Mouse (Mus musculus): ENCODE data around the gene Rapgef2. TPM values are rescaled to one million over a fixed set of nuclear protein-coding genes. Genes with fewer than 3 reads are reported as not detected.

Rapgef2 gene
- polyA plus RNA-seq, 1 experiment from 2014 or later: 4.4 TPM

DNA sequence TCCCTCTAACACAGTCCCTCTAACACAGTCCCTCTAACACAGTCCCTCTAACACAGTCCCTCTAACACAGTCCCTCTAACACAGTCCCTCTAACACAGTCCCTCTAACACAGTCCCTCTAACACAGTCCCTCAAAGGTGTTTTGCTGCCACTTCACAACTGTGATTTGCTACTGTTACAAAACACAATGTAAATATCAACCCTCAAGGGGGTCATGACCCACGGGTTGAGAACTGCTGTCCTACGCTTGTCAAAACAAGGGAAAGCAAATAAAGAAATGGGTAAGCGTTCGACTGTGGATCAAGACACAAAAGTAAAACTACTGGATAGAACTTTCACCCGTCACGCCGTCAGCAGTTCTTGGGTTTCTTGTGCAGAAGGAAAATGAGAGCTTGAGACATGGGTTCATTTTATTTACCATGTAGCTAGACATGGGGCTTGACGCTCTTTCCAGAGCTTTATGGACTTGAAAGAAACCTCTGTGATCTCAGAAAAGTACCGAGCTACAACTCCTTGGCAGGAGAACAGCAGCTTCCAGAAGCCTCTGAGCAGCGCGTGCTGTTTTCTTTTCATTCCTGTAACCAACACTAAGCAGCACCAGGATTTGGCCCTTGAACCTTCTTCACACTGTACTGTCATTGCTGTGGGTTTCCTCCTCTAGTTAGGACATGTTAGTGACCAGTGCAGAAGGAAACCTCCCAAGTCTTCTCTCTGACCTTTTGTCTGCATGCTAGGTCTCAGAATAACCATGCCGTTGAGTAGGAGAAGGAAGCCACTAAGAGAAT lies 43.2 kb downstream of the Rapgef2 start:
- no peak overlapping the region for H3K4me3 ChIP-seq (replicated peaks)
- WGBS: 55% methylated on average over 12 of the region's 12 CpGs
- no peak for ATAC-seq

DNA sequence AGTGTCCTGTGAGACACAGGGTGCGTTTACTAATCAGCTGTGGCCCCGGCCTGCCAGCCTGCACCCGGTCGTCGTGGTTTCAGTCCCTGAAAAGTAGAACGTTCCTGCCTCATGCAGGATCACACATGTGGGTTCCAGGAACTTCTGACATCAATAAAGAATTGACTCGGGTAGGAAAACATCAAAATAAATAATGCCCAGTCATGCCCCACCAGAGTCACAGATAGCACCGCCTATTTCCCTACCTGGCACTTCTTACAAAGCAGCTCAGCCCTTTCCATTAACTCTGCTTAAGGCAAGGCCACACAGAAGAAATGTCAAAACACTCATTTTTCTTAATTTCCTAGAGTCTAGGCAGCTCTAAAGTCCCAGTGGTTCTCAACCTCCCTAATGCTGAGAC lies 44.0 kb downstream of the Rapgef2 start:
- H3K36me3 ChIP-seq: no peaks in the 10 kb centered on the region
- H3K4me2 ChIP-seq (replicated peaks): no peak overlapping the region
- WGBS: 61% methylated on average over 8 of the region's 8 CpGs
- 0 out of 2 replicates have a peak, but pooled peaks cover 4% of the 10 kb centered on the region for H3K4me1 ChIP-seq (replicated peaks)
- H3K27ac ChIP-seq: no peak overlapping the region
- H3K9ac ChIP-seq: no peak overlapping the region
- H3K4me3 ChIP-seq (replicated peaks): no peak overlapping the region
- no peaks in the 10 kb centered on the region for H3K9me3 ChIP-seq
- H3K27me3 ChIP-seq (replicated peaks): no peaks in the 10 kb centered on the region
- ATAC-seq: no peak

More for the DNA sequence above, 43.2 kb downstream of the Rapgef2 start:
- Histone ChIP-seq H3K4me2 (replicated peaks) (no peak overlapping the region), H3K36me3 (no peaks in the 10 kb centered on the region), H3K27me3 (replicated peaks) (no peaks in the 10 kb centered on the region), H3K9ac (no peak overlapping the region), H3K9me3 (no peaks in the 10 kb centered on the region), H3K4me1 (replicated peaks) (no peaks in the 10 kb centered on the region), H3K27ac (no peak overlapping the region)

DNA sequence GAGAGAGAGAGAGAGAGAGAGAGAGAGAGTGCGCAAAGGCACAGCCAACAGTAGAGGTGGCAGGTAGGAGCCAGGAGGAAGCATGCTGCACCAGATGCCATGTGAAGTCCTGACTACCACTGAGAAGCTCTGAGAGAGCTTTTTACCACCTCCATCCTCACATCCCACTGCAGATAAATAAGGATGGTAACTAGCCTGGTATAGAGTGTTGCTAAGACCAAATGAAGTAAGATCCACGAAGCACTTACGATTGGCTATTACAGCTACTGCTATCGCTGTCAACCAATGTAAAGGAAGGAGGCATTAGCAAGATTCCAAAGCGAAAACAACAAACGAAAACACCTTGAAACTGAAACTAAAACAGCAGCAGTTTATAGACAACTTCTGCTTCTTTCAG lies 47.3 kb downstream of the Rapgef2 start:
- no peak for ATAC-seq
- Histone ChIP-seq H3K4me1 (replicated peaks) (0 out of 2 replicates have a peak, but pooled peaks cover 4% of the 10 kb centered on the region), H3K4me3 (replicated peaks) (no peak overlapping the region), H3K9ac (no peak overlapping the region), H3K27ac (no peak overlapping the region), H3K36me3 (no peaks in the 10 kb centered on the region), H3K27me3 (replicated peaks) (no peaks in the 10 kb centered on the region), H3K4me2 (replicated peaks) (no peak overlapping the region), H3K9me3 (no peaks in the 10 kb centered on the region)
- WGBS: 88% methylated on average over 6 of the region's 6 CpGs

DNA sequence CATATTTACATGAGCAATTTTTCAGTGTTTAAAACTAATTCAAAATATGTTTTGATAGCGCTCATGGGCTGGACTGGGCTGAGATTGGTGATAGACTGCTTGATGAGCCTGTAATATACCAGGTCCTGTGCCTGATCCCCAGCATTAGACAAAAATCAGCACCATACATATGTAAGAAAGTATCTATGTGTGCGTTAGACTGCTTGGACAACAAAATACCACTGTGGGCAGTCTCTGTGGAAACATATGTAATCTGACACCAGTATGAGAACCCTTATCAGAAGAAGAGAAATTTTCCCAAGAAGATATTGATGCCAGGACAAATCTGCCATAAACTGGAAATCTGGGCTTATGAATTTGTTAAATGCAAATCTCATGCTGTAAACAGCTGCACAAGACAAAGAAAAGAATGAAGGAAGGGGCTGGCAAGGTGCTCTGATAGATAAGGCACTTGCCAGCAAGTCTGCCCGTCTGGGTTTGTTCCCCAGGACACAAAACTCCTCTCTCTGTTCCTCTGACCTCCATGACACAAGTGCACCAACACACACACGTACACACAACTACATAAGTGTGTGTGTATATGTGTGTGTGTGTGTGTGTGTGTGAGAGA lies 47.8 kb downstream of the Rapgef2 start:
- no peak overlapping the region for H3K27ac ChIP-seq
- H3K9me3 ChIP-seq: no peaks in the 10 kb centered on the region
- H3K4me1 ChIP-seq (replicated peaks): 0 out of 2 replicates have a peak, but pooled peaks cover 4% of the 10 kb centered on the region
- H3K4me3 ChIP-seq (replicated peaks): no peak overlapping the region
- H3K4me2 ChIP-seq (replicated peaks): no peak overlapping the region
- 64% methylated on average over 4 of the region's 4 CpGs for WGBS
- H3K27me3 ChIP-seq (replicated peaks): no peaks in the 10 kb centered on the region
- no peak for ATAC-seq
- H3K9ac ChIP-seq: no peak overlapping the region
- no peaks in the 10 kb centered on the region for H3K36me3 ChIP-seq

DNA sequence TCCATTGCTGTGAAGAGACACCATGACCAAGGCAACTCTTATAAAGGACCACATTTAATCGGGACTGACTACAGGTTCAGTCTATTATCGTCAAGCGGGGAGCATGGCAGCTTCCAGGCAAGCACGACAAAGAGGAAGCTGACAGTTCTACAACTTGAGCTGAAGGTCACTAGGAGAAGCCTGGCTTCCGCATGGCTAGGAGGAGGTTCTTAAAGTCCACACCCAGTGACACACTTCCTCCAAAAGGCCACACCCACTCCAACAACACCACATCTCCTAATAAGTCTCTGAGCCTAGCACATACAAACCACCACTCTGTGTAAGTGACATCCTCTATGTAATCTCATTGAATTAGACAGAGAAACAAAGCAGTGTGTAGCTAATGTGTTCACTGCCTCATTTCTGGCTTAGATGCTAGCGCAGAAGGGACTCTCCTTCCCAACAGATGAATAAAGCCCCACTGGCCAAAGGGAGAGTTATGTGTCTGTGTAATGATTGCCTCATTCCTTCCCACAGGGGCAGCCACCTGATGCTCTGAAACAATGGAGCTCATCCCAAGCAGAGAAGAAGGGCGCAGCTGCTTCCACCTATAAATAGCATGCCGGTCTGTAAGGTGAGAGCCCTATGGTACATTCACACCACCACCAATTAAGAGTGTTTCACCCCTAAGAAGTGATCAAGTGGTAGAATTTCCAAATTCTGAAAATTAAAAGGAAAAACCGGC lies 48.5 kb downstream of the Rapgef2 start:
- H3K27ac ChIP-seq: no peak overlapping the region

DNA sequence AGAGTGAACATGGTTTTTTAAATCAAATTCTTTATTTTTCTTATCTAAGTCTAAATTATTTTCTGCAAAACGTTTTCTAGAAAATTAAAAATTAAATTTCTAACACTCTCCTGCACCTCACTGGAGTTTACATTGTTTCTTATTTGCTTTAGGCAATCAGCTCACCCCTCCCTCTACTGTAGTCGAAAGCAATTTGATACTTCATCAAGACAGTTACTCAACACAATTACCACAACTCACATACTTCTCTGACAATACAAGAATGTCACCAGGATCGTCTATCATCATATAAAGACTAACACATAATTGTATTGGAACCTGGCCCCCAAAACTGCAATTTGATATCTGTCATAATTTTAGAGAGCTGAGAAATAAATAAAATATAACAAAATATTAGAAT lies 51.8 kb downstream of the Rapgef2 start:
- H3K27me3 ChIP-seq (replicated peaks): no peaks in the 10 kb centered on the region
- no peaks in the 10 kb centered on the region for H3K9me3 ChIP-seq
- H3K27ac ChIP-seq: no peak overlapping the region
- no peak overlapping the region for H3K4me2 ChIP-seq (replicated peaks)
- H3K36me3 ChIP-seq: no peaks in the 10 kb centered on the region
- no peak for ATAC-seq
- H3K4me1 ChIP-seq (replicated peaks): 0 out of 2 replicates have a peak, but pooled peaks cover 4% of the 10 kb centered on the region
- no peak overlapping the region for H3K9ac ChIP-seq
- H3K4me3 ChIP-seq (replicated peaks): no peak overlapping the region
- WGBS: 58% methylated on average over 3 of the region's 3 CpGs

More for the DNA sequence above, 48.5 kb downstream of the Rapgef2 start:
- 0 out of 2 replicates have a peak, but pooled peaks cover 4% of the 10 kb centered on the region for H3K4me1 ChIP-seq (replicated peaks)
- ATAC-seq: peak; percentile 17; the same call in 1 of the 2 replicates
- no peak overlapping the region for H3K4me3 ChIP-seq (replicated peaks)
- H3K9ac ChIP-seq: no peak overlapping the region
- H3K4me2 ChIP-seq (replicated peaks): no peak overlapping the region
- H3K27me3 ChIP-seq (replicated peaks): no peaks in the 10 kb centered on the region
- H3K36me3 ChIP-seq: no peaks in the 10 kb centered on the region
- no peaks in the 10 kb centered on the region for H3K9me3 ChIP-seq
- 88% methylated on average over 9 of the region's 9 CpGs for WGBS

GRCm38 (mm10) chr3:79233478-79234415 lies 52.6 kb downstream of the Rapgef2 start:
- Histone ChIP-seq H3K9ac (no peak overlapping the region), H3K27ac (no peak overlapping the region), H3K27me3 (replicated peaks) (no peaks in the 10 kb centered on the region), H3K4me2 (replicated peaks) (no peak overlapping the region), H3K4me1 (replicated peaks) (0 out of 2 replicates have a peak, but pooled peaks cover 4% of the 10 kb centered on the region), H3K9me3 (no peaks in the 10 kb centered on the region), H3K4me3 (replicated peaks) (no peak overlapping the region), H3K36me3 (no peaks in the 10 kb centered on the region)
- ATAC-seq: no peak
- 70% methylated on average over 13 of the region's 13 CpGs for WGBS

DNA sequence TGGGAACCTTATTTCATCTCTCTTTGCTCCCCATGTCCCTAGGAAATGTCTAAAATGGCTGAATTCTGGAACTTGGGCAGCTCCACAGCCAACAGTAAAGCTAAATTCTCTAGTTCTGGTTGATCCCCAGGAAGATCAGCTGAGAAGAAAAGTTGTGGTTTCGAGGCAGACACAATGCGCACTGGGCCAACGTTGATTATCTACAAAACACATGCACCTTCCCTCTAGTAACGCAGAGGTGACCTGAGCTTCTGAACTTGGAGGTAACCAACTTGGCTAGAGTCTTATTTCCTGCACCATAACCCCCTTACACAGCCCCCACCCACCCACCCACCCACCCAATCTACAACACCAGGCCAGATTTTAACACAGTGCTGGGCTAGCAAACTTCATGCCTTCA lies 55.6 kb downstream of the Rapgef2 start:
- Histone ChIP-seq H3K36me3 (no peaks in the 10 kb centered on the region), H3K9me3 (no peaks in the 10 kb centered on the region), H3K27me3 (replicated peaks) (no peaks in the 10 kb centered on the region), H3K4me2 (replicated peaks) (no peak overlapping the region), H3K27ac (no peak overlapping the region), H3K4me1 (replicated peaks) (no peaks in the 10 kb centered on the region), H3K4me3 (replicated peaks) (no peak overlapping the region), H3K9ac (no peak overlapping the region)
- 98% methylated on average over 4 of the region's 4 CpGs for WGBS
- no peak for ATAC-seq

DNA sequence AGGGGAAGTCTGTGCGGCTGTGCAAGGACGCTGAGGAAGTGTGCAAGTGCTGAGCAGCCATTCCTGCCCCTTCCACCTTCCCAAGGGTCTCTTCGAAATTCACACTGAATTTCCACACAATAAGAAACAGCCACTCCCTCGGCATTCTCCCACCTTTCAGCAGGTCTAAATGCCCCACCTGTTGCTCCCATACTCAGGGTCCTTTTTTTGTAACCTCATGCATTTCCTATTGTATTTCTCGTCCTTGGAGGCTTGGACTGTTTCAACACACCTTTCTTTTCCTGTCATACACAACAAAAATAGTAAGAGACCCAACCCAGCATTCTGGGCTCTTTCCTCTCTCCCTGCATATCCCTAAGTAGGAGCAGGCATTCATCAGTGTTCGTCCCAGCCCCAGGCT lies 56.8 kb downstream of the Rapgef2 start:
- H3K36me3 ChIP-seq: no peaks in the 10 kb centered on the region
- WGBS: 69% methylated on average over 6 of the region's 6 CpGs
- no peak overlapping the region for H3K27ac ChIP-seq
- no peak for ATAC-seq
- H3K27me3 ChIP-seq (replicated peaks): no peaks in the 10 kb centered on the region
- H3K4me2 ChIP-seq (replicated peaks): no peak overlapping the region
- no peak overlapping the region for H3K9ac ChIP-seq
- H3K9me3 ChIP-seq: no peaks in the 10 kb centered on the region
- no peaks in the 10 kb centered on the region for H3K4me1 ChIP-seq (replicated peaks)
- H3K4me3 ChIP-seq (replicated peaks): no peak overlapping the region

- Histone ChIP-seq H3K36me3 (no peaks in the 10 kb centered on the region), H3K4me2 (replicated peaks) (no peak overlapping the region), H3K27ac (no peak overlapping the region), H3K9me3 (no peaks in the 10 kb centered on the region), H3K9ac (no peak overlapping the region), H3K4me1 (replicated peaks) (no peaks in the 10 kb centered on the region; the same call in 1 of the 2 replicates), H3K27me3 (replicated peaks) (no peaks in the 10 kb centered on the region), H3K4me3 (replicated peaks) (no peak overlapping the region)
- no peak for ATAC-seq
Observed at GRCm38 (mm10) chr3:79228304-79228703, 58.0 kb downstream of the Rapgef2 start.

DNA sequence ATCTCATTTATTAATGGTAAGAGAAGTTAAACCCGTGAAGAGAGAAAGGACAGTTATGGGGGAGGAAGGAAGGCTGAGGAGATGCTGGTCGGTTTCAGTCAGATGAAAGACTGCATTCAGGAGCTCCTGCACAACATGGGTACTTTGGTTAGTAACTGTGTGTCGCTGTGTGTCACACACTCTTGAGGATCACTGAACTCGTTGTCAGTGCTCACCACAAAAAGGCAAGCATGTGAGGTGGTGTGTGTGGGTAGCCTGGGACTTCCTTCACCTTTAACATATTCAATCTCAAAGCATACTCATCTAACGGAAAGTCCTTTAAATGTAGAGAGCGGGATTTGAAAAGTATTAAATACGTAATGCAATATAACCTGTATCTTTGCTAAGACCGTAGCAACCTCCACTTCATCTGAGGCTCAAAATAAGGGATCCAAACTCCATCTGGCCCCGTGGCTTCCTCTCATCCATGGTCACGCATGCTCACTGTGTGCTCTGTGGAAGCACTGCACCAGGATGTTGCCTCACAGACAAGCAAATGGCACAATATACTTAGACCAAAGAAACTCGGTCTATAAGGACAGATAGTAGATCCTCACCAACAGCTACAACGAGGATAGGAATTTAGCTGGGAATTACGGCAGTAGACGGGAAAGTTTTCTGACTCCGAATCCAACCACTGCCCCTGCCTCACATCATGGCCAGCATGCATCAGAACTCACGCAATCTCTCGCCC lies 58.8 kb downstream of the Rapgef2 start:
- Histone ChIP-seq H3K27ac (no peak overlapping the region), H3K27me3 (replicated peaks) (no peaks in the 10 kb centered on the region), H3K9me3 (no peaks in the 10 kb centered on the region), H3K4me3 (replicated peaks) (no peak overlapping the region), H3K9ac (no peak overlapping the region), H3K4me2 (replicated peaks) (no peak overlapping the region), H3K36me3 (no peaks in the 10 kb centered on the region), H3K4me1 (replicated peaks) (no peaks in the 10 kb centered on the region; the same call in 1 of the 2 replicates)
- WGBS: 85% methylated on average over 17 of the region's 17 CpGs
- no peak for ATAC-seq

Data from intestine, embryonic 15.5 days (tissue).